Mouse (Mus musculus) ES-E14 (cell line): ENCODE measurements around the gene Olfr523.

ENCODE experiments used
- CHD2 ChIP-seq: IDR thresholded peaks from 2 replicates; pipeline ENCODE4 v1.6.1; 2014; ENCODE audit warnings: mild to moderate bottlenecking, low read depth, low read length, inconsistent platforms
- HCFC1 ChIP-seq: IDR thresholded peaks from 2 replicates; pipeline ENCODE4 v1.6.1; 2012; ENCODE audit warnings: low read length, inconsistent platforms, borderline replicate concordance; ENCODE audit not compliant: insufficient read depth
- MAFK ChIP-seq: IDR thresholded peaks from 2 replicates; pipeline ENCODE4 v1.6.1; 2014; ENCODE audit warnings: mild to moderate bottlenecking, low read depth, low read length, inconsistent platforms; ENCODE audit not compliant: insufficient read depth
- ZC3H11A ChIP-seq: IDR thresholded peaks from 2 replicates; pipeline ENCODE4 v1.6.1; 2012; ENCODE audit warnings: low read depth, mild to moderate bottlenecking, inconsistent platforms, low read length, borderline replicate concordance
- ZNF384 ChIP-seq: IDR thresholded peaks from 2 replicates; pipeline ENCODE4 v1.6.1; 2012; ENCODE audit warnings: low read depth, low read length, inconsistent platforms

GRCm38 (mm10) chr7:140192445-140192844 is 19.4 kb downstream of the Olfr523 start:
- TF ChIP-seq HCFC1 (no peak), ZNF384 (no peak), MAFK (no peak), ZC3H11A (no peak), CHD2 (no peak)
